Mouse (Mus musculus): ENCODE results near the gene Ssc5d. TPM values are rescaled to one million over a fixed set of nuclear protein-coding genes. Genes with fewer than 3 reads are reported as not detected.

Gene Ssc5d
- polyA plus RNA-seq, 1 experiment from 2014 or later, result 0.97 TPM

DNA sequence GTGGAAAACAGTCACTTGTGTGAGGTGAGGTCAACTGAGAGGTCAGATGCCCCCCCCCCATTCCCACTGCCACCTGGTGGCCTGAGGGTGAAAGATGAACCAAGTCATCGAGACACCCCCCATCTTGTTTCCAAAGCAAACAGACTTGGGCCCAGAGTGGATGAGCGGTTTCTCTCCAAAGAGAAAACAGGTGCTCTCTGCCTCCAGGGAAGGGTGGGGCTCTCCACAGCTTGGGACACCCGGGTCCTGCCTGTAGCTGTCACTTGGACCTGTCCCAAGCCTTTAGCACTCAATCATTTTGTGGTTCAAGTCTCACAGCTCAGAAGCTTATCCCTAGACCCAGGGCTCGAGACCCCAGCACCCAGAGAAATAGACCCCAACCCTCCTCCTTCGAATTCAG lies 37.9 kb downstream of the Ssc5d start:
- no peaks in the 10 kb centered on the region for H3K27me3 ChIP-seq (ENCODE audit: control insufficient read depth, insufficient read depth, low read length)
- H3K4me3 ChIP-seq (ENCODE audit: low read depth, low read length), result no peak overlapping the region

DNA sequence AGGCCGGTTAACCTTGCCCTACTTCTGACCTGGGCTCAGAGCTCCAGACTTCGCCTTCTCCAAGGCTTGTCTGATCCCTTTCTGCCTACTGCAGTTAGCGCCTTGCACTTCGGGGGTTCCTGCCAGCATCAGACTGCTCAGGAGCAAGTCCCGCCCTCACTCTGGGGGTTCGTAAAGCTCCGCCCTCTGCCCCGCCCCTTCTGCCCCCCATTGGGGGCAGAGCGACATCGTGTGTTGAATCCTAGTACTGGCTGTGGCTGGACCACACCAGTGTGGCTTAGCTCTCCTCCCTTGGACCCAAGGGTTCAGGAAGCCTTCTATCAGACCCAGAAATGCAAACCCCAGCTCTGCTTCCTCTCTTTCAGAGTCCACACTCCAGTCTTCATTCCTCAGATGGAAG lies 38.7 kb downstream of the Ssc5d start, which contains the start of gene Sbk2:
Sbk2 (minus strand) TSS at position 135 of the 400 bp plus-strand sequence.
- Histone ChIP-seq H3K4me1 (ENCODE audit: control insufficient read depth, insufficient read depth, low read length) (no peaks in the 10 kb centered on the region), H3K36me3 (replicated peaks; ENCODE audit: control insufficient read depth, insufficient read depth, low read depth, low read length) (no peaks in the 10 kb centered on the region), H3K27me3 (ENCODE audit: control insufficient read depth, insufficient read depth, low read length) (no peaks in the 10 kb centered on the region), H3K27ac (replicated peaks; ENCODE audit: low read depth, low read length) (no peak within 1 kb of the TSS), H3K9me3 (replicated peaks; ENCODE audit: control insufficient read depth, low read length) (no peaks in the 10 kb centered on the region), H3K9ac (replicated peaks; ENCODE audit: low read length) (no peak within 1 kb of the TSS), H3K4me2 (ENCODE audit: low read depth, low read length) (no peak within 1 kb of the TSS), H3K4me3 (ENCODE audit: low read depth, low read length) (no peak within 1 kb of the TSS)
- DNase-seq (ENCODE audit: low spot score) (peak; percentile 75), ATAC-seq (replicated peaks; ENCODE audit: insufficient number of reproducible peaks, low FRiP score, low TSS enrichment, low read depth) (peak; percentile 74; the same call in 1 of the 2 replicates)
- WGBS, result 8% methylated on average over 10 of the region's 10 CpGs

More for the DNA sequence above, 37.9 kb downstream of the Ssc5d start:
- 59% methylated on average over 5 of the region's 5 CpGs for WGBS
- DNase-seq (ENCODE audit: low spot score) (no peak), ATAC-seq (replicated peaks; ENCODE audit: insufficient number of reproducible peaks, low FRiP score, low TSS enrichment, low read depth) (no peak)
- no peak overlapping the region for H3K27ac ChIP-seq (replicated peaks; ENCODE audit: low read depth, low read length)
- H3K4me1 ChIP-seq (ENCODE audit: control insufficient read depth, insufficient read depth, low read length), result no peaks in the 10 kb centered on the region
- no peak overlapping the region for H3K4me2 ChIP-seq (ENCODE audit: low read depth, low read length)
- no peaks in the 10 kb centered on the region for H3K36me3 ChIP-seq (replicated peaks; ENCODE audit: control insufficient read depth, insufficient read depth, low read depth, low read length)
- no peaks in the 10 kb centered on the region for H3K9me3 ChIP-seq (replicated peaks; ENCODE audit: control insufficient read depth, low read length)
- H3K9ac ChIP-seq (replicated peaks; ENCODE audit: low read length), result no peak overlapping the region

GRCm38 (mm10) chr7:4964988-4965387 lies 39.4 kb downstream of the Ssc5d start:
- 80% methylated on average over 5 of the region's 5 CpGs for WGBS
- Histone ChIP-seq H3K27me3 (ENCODE audit: control insufficient read depth, insufficient read depth, low read length) (no peaks in the 10 kb centered on the region), H3K36me3 (replicated peaks; ENCODE audit: control insufficient read depth, insufficient read depth, low read depth, low read length) (no peaks in the 10 kb centered on the region), H3K9ac (replicated peaks; ENCODE audit: low read length) (no peak overlapping the region), H3K9me3 (replicated peaks; ENCODE audit: control insufficient read depth, low read length) (no peaks in the 10 kb centered on the region), H3K4me1 (ENCODE audit: control insufficient read depth, insufficient read depth, low read length) (no peaks in the 10 kb centered on the region), H3K27ac (replicated peaks; ENCODE audit: low read depth, low read length) (no peak overlapping the region), H3K4me2 (ENCODE audit: low read depth, low read length) (no peak overlapping the region), H3K4me3 (ENCODE audit: low read depth, low read length) (no peak overlapping the region)
- DNase-seq (ENCODE audit: low spot score) (no peak), ATAC-seq (replicated peaks; ENCODE audit: insufficient number of reproducible peaks, low FRiP score, low TSS enrichment, low read depth) (no peak)

- Histone ChIP-seq H3K4me3 (ENCODE audit: low read depth, low read length) (no peak within 1 kb of the TSS), H3K4me1 (ENCODE audit: control insufficient read depth, insufficient read depth, low read length) (no peaks in the 10 kb centered on the region), H3K27ac (replicated peaks; ENCODE audit: low read depth, low read length) (no peak within 1 kb of the TSS), H3K36me3 (replicated peaks; ENCODE audit: control insufficient read depth, insufficient read depth, low read depth, low read length) (no peaks in the 10 kb centered on the region), H3K27me3 (ENCODE audit: control insufficient read depth, insufficient read depth, low read length) (no peaks in the 10 kb centered on the region), H3K9me3 (replicated peaks; ENCODE audit: control insufficient read depth, low read length) (no peaks in the 10 kb centered on the region), H3K4me2 (ENCODE audit: low read depth, low read length) (no peak within 1 kb of the TSS), H3K9ac (replicated peaks; ENCODE audit: low read length) (no peak within 1 kb of the TSS)
- no peak for DNase-seq (ENCODE audit: low spot score)
- no peak for ATAC-seq (replicated peaks; ENCODE audit: insufficient number of reproducible peaks, low FRiP score, low TSS enrichment, low read depth)
- WGBS, result 49% methylated on average over 6 of the region's 6 CpGs
Observed at GRCm38 (mm10) chr7:4971068-4971467, 45.5 kb downstream of the Ssc5d start, which contains the start of gene Sbk3. Sbk3 (minus strand) TSS chr7:4971168.

GRCm38 (mm10) chr7:4971710-4972109 lies 46.1 kb downstream of the Ssc5d start:
- ATAC-seq (replicated peaks; ENCODE audit: insufficient number of reproducible peaks, low FRiP score, low TSS enrichment, low read depth), result no peak
- Histone ChIP-seq H3K9ac (replicated peaks; ENCODE audit: low read length) (no peak overlapping the region), H3K4me2 (ENCODE audit: low read depth, low read length) (no peak overlapping the region), H3K27me3 (ENCODE audit: control insufficient read depth, insufficient read depth, low read length) (no peaks in the 10 kb centered on the region), H3K27ac (replicated peaks; ENCODE audit: low read depth, low read length) (no peak overlapping the region), H3K4me1 (ENCODE audit: control insufficient read depth, insufficient read depth, low read length) (no peaks in the 10 kb centered on the region), H3K36me3 (replicated peaks; ENCODE audit: control insufficient read depth, insufficient read depth, low read depth, low read length) (no peaks in the 10 kb centered on the region), H3K4me3 (ENCODE audit: low read depth, low read length) (no peak overlapping the region), H3K9me3 (replicated peaks; ENCODE audit: control insufficient read depth, low read length) (no peaks in the 10 kb centered on the region)
- no peak for DNase-seq (ENCODE audit: low spot score)
- WGBS, result 23% methylated on average over 7 of the region's 7 CpGs

GRCm38 (mm10) chr7:4972321-4973047 lies 46.9 kb downstream of the Ssc5d start:
- Histone ChIP-seq H3K4me2 (ENCODE audit: low read depth, low read length) (no peak overlapping the region), H3K27me3 (ENCODE audit: control insufficient read depth, insufficient read depth, low read length) (no peaks in the 10 kb centered on the region), H3K4me3 (ENCODE audit: low read depth, low read length) (no peak overlapping the region), H3K36me3 (replicated peaks; ENCODE audit: control insufficient read depth, insufficient read depth, low read depth, low read length) (no peaks in the 10 kb centered on the region), H3K9ac (replicated peaks; ENCODE audit: low read length) (0 out of 2 replicates have a peak overlapping the region, but pooled peaks have one; percentile 2), H3K27ac (replicated peaks; ENCODE audit: low read depth, low read length) (no peak overlapping the region), H3K4me1 (ENCODE audit: control insufficient read depth, insufficient read depth, low read length) (no peaks in the 10 kb centered on the region), H3K9me3 (replicated peaks; ENCODE audit: control insufficient read depth, low read length) (no peaks in the 10 kb centered on the region)
- WGBS, result 70% methylated on average over 18 of the region's 18 CpGs
- DNase-seq (ENCODE audit: low spot score) (no peak), ATAC-seq (replicated peaks; ENCODE audit: insufficient number of reproducible peaks, low FRiP score, low TSS enrichment, low read depth) (no peak)

- H3K4me3 ChIP-seq (ENCODE audit: low read depth, low read length), result no peak overlapping the region
- WGBS, result 51% methylated on average over 4 of the region's 4 CpGs
Observed at GRCm38 (mm10) chr7:4975455-4975854, 49.9 kb downstream of the Ssc5d start.

GRCm38 (mm10) chr7:4976832-4977231 lies 51.2 kb downstream of the Ssc5d start:
- Histone ChIP-seq H3K9ac (replicated peaks; ENCODE audit: low read length) (no peak overlapping the region), H3K27me3 (ENCODE audit: control insufficient read depth, insufficient read depth, low read length) (no peaks in the 10 kb centered on the region), H3K4me3 (ENCODE audit: low read depth, low read length) (no peak overlapping the region), H3K27ac (replicated peaks; ENCODE audit: low read depth, low read length) (no peak overlapping the region), H3K4me2 (ENCODE audit: low read depth, low read length) (no peak overlapping the region), H3K9me3 (replicated peaks; ENCODE audit: control insufficient read depth, low read length) (no peaks in the 10 kb centered on the region), H3K4me1 (ENCODE audit: control insufficient read depth, insufficient read depth, low read length) (no peaks in the 10 kb centered on the region), H3K36me3 (replicated peaks; ENCODE audit: control insufficient read depth, insufficient read depth, low read depth, low read length) (no peaks in the 10 kb centered on the region)
- DNase-seq (ENCODE audit: low spot score), result no peak
- 88% methylated on average over 7 of the region's 7 CpGs for WGBS
- ATAC-seq (replicated peaks; ENCODE audit: insufficient number of reproducible peaks, low FRiP score, low TSS enrichment, low read depth), result no peak

More at GRCm38 (mm10) chr7:4975455-4975854, 49.9 kb downstream of the Ssc5d start:
- Histone ChIP-seq H3K4me1 (ENCODE audit: control insufficient read depth, insufficient read depth, low read length) (no peaks in the 10 kb centered on the region), H3K27me3 (ENCODE audit: control insufficient read depth, insufficient read depth, low read length) (no peaks in the 10 kb centered on the region), H3K9me3 (replicated peaks; ENCODE audit: control insufficient read depth, low read length) (no peaks in the 10 kb centered on the region), H3K4me2 (ENCODE audit: low read depth, low read length) (no peak overlapping the region), H3K36me3 (replicated peaks; ENCODE audit: control insufficient read depth, insufficient read depth, low read depth, low read length) (no peaks in the 10 kb centered on the region), H3K27ac (replicated peaks; ENCODE audit: low read depth, low read length) (no peak overlapping the region), H3K9ac (replicated peaks; ENCODE audit: low read length) (no peak overlapping the region)
- DNase-seq (ENCODE audit: low spot score) (no peak), ATAC-seq (replicated peaks; ENCODE audit: insufficient number of reproducible peaks, low FRiP score, low TSS enrichment, low read depth) (no peak)
